Mouse (Mus musculus): ENCODE data around the gene Mcm9. TPM values are rescaled to one million over a fixed set of nuclear protein-coding genes. Genes with fewer than 3 reads are reported as not detected.

Mcm9 gene
- polyA plus RNA-seq, 1 experiment from 2014 or later = 4.4 TPM

DNA sequence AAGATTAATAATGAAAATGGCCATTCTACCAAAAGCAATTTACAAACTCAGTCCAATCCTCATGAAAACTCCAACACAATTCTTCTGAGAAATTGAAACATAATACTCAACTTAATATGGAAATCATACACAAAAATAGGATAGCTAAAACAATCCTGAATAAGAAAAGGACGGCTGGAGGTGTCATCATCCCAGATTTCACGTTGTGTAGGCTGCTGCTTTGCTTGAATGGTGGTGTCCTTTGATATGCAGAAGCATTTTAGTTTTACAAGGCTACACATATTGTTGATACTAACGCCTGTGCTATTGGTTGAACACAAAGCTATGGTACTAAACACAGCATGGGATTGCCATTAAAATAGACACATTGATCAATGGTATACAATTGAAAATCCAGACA is 44.5 kb downstream of the Mcm9 start:
- H3K4me2 ChIP-seq (replicated peaks; ENCODE audit: low read depth, low read length) = no peak overlapping the region
- H3K9me3 ChIP-seq (ENCODE audit: low read length) = no peaks in the 10 kb centered on the region
- TF ChIP-seq CTCF (IDR thresholded peaks at IDR 0.05) (no peak), EP300 (IDR thresholded peaks at IDR 0.05) (no peak)
- no peaks in the 10 kb centered on the region for H3K27me3 ChIP-seq (replicated peaks; ENCODE audit: insufficient read depth, low read length)
- DNase-seq (ENCODE audit: low spot score) = no peak
- no peak overlapping the region for H3K9ac ChIP-seq (replicated peaks; ENCODE audit: low read depth)
- H3K27ac ChIP-seq (ENCODE audit: low read length) = no peak overlapping the region
- no peak overlapping the region for H3K4me3 ChIP-seq (ENCODE audit: low read depth, low read length)
- no peaks in the 10 kb centered on the region for H3K36me3 ChIP-seq (ENCODE audit: insufficient read depth, low read length)
- 0 out of 2 replicates have a peak, but pooled peaks cover 1% of the 10 kb centered on the region for H3K4me1 ChIP-seq (ENCODE audit: insufficient read depth, low read depth, low read length)
- 82% methylated on average over 3 of the region's 3 CpGs for WGBS
- ATAC-seq = no peak

DNA sequence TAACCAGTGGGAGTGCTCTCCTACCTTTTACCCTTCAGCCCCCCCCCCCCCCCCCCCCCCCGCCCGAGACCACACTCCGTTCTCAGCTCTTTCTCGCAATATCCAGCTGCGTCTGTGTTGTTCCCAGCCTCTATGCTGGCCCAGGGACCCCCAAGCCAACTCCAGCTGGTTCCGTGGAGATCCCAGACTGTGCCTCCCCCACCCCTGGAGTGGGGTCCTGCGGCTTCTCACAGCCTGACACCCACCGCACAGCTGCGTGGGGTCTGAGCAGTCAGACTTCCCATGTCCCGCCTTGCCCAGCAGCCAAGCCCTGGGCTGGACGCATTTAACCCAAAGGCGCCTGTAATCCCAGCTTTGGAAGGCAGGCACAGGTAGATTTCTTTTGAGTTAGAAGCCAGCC is 49.2 kb downstream of the Mcm9 start:
- Histone ChIP-seq H3K36me3 (ENCODE audit: insufficient read depth, low read length) (no peaks in the 10 kb centered on the region), H3K9ac (replicated peaks; ENCODE audit: low read depth) (peak overlapping the region; percentile 19; the same call in 1 of the 2 replicates), H3K27ac (ENCODE audit: low read length) (no peak overlapping the region), H3K27me3 (replicated peaks; ENCODE audit: insufficient read depth, low read length) (no peaks in the 10 kb centered on the region), H3K9me3 (ENCODE audit: low read length) (no peaks in the 10 kb centered on the region), H3K4me3 (ENCODE audit: low read depth, low read length) (peak overlapping the region; percentile 39), H3K4me2 (replicated peaks; ENCODE audit: low read depth, low read length) (peak overlapping the region; percentile 70), H3K4me1 (ENCODE audit: insufficient read depth, low read depth, low read length) (0 out of 2 replicates have a peak, but pooled peaks cover 3% of the 10 kb centered on the region)
- 21% methylated on average over 8 of the region's 12 CpGs for WGBS
- TF ChIP-seq CTCF (IDR thresholded peaks at IDR 0.05) (no peak), EP300 (IDR thresholded peaks at IDR 0.05) (no peak)
- no peak for DNase-seq (ENCODE audit: low spot score)
- ATAC-seq = peak; percentile 16

DNA sequence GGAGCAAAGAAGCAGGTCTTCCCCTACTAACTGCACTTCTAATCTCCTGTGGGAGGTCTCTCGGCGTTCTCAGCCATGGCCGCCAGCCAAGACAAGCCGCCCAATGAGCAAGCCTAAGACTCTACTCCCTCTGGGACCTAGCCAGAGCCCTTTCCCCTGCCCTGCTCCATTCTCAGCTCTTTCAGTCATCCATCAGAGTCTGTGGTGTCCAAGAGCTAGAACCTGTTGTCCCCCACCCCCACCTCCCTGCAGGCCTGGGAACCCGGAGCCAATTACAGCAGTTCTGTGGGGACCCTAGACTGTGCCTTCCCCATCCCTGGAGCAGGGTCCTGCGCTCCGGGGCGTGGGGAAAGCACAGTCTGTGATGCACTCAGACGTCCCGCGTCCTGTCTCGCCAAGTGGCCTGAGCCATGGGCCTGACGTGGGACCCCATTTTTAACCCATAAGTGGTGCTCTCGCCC is 49.6 kb downstream of the Mcm9 start:
- peak overlapping the region; percentile 19; the same call in 1 of the 2 replicates for H3K9ac ChIP-seq (replicated peaks; ENCODE audit: low read depth)
- H3K36me3 ChIP-seq (ENCODE audit: insufficient read depth, low read length) = no peaks in the 10 kb centered on the region
- H3K4me1 ChIP-seq (ENCODE audit: insufficient read depth, low read depth, low read length) = 0 out of 2 replicates have a peak, but pooled peaks cover 3% of the 10 kb centered on the region
- ATAC-seq (peak; percentile 90), DNase-seq (ENCODE audit: low spot score) (peak; percentile 76)
- H3K27ac ChIP-seq (ENCODE audit: low read length) = no peak overlapping the region
- peak overlapping the region; percentile 39 for H3K4me3 ChIP-seq (ENCODE audit: low read depth, low read length)
- no peaks in the 10 kb centered on the region for H3K27me3 ChIP-seq (replicated peaks; ENCODE audit: insufficient read depth, low read length)
- peak overlapping the region; percentile 70 for H3K4me2 ChIP-seq (replicated peaks; ENCODE audit: low read depth, low read length)
- TF ChIP-seq EP300 (IDR thresholded peaks at IDR 0.05) = no peak
- no peak for TF ChIP-seq CTCF (IDR thresholded peaks at IDR 0.05)
- H3K9me3 ChIP-seq (ENCODE audit: low read length) = no peaks in the 10 kb centered on the region
- 12% methylated on average over 14 of the region's 14 CpGs for WGBS

DNA sequence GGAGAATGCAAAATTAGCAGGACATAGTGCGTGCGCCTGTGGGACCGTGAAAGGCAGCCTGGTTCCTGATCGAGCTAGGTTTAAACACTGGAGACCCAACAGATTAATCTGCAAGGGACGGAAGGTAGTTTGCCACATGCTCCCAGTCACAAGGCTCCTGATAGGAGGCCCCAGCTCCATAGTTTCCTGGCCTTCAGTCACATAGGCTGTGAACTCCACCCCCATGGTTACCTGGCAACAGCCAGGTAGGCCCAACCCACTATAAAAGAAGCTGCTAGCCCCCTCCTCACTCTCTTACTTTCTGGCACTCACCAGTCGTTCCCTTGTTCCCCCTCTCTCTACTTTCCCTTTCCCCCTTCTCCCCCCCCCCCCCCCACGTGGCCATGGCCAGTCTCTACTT is 50.1 kb downstream of the Mcm9 start:
- Histone ChIP-seq H3K27me3 (replicated peaks; ENCODE audit: insufficient read depth, low read length) (no peaks in the 10 kb centered on the region), H3K36me3 (ENCODE audit: insufficient read depth, low read length) (no peaks in the 10 kb centered on the region), H3K4me3 (ENCODE audit: low read depth, low read length) (peak overlapping the region; percentile 39), H3K4me2 (replicated peaks; ENCODE audit: low read depth, low read length) (peak overlapping the region; percentile 70), H3K9ac (replicated peaks; ENCODE audit: low read depth) (no peak overlapping the region), H3K4me1 (ENCODE audit: insufficient read depth, low read depth, low read length) (0 out of 2 replicates have a peak, but pooled peaks cover 3% of the 10 kb centered on the region), H3K9me3 (ENCODE audit: low read length) (no peaks in the 10 kb centered on the region), H3K27ac (ENCODE audit: low read length) (no peak overlapping the region)
- DNase-seq (ENCODE audit: low spot score) (peak; percentile 17), ATAC-seq (peak; percentile 62)
- WGBS = 38% methylated on average over 6 of the region's 7 CpGs
- no peak for TF ChIP-seq EP300 (IDR thresholded peaks at IDR 0.05)
- TF ChIP-seq CTCF (IDR thresholded peaks at IDR 0.05) = no peak

DNA sequence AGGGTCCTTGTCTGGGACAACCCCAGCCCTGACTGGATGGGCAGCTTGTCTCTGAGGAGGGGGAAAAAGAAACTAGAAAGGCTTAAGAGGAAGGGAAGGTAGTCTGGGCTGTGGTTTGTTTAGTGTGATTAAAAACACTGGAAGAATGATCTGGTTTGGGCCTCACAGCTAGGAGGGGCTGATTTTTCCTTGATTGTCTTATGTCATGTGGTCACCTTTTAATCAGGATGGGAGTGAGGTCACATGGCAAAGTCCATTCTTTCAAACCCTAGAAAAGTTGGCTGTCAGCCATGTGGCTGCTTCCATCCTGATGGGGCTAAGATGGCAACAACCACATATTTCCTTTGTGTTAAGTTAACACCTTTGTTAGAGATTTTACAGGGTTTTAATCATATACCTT is 61.7 kb downstream of the Mcm9 start:
- no peak overlapping the region for H3K9ac ChIP-seq (replicated peaks; ENCODE audit: low read depth)
- no peaks in the 10 kb centered on the region for H3K9me3 ChIP-seq (ENCODE audit: low read length)
- no peaks in the 10 kb centered on the region for H3K27me3 ChIP-seq (replicated peaks; ENCODE audit: insufficient read depth, low read length)
- no peaks in the 10 kb centered on the region for H3K4me1 ChIP-seq (ENCODE audit: insufficient read depth, low read depth, low read length)
- DNase-seq (ENCODE audit: low spot score) (peak; percentile 10), ATAC-seq (no peak)
- no peak for TF ChIP-seq EP300 (IDR thresholded peaks at IDR 0.05)
- TF ChIP-seq CTCF (IDR thresholded peaks at IDR 0.05) = no peak
- H3K36me3 ChIP-seq (ENCODE audit: insufficient read depth, low read length) = no peaks in the 10 kb centered on the region
- no peak overlapping the region for H3K4me3 ChIP-seq (ENCODE audit: low read depth, low read length)
- no peak overlapping the region for H3K27ac ChIP-seq (ENCODE audit: low read length)
- H3K4me2 ChIP-seq (replicated peaks; ENCODE audit: low read depth, low read length) = no peak overlapping the region

- Histone ChIP-seq H3K36me3 (ENCODE audit: insufficient read depth, low read length) (no peaks in the 10 kb centered on the region), H3K27me3 (replicated peaks; ENCODE audit: insufficient read depth, low read length) (no peaks in the 10 kb centered on the region), H3K27ac (ENCODE audit: low read length) (no peak overlapping the region), H3K4me3 (ENCODE audit: low read depth, low read length) (no peak overlapping the region), H3K4me1 (ENCODE audit: insufficient read depth, low read depth, low read length) (no peaks in the 10 kb centered on the region), H3K4me2 (replicated peaks; ENCODE audit: low read depth, low read length) (no peak overlapping the region), H3K9ac (replicated peaks; ENCODE audit: low read depth) (no peak overlapping the region), H3K9me3 (ENCODE audit: low read length) (no peaks in the 10 kb centered on the region)
- DNase-seq (ENCODE audit: low spot score) = no peak
- WGBS = 84% methylated on average over 2 of the region's 2 CpGs
- no peak for ATAC-seq
- no peak for TF ChIP-seq EP300 (IDR thresholded peaks at IDR 0.05)
Observed at GRCm38 (mm10) chr10:53565538-53565937, 64.7 kb downstream of the Mcm9 start.

- Histone ChIP-seq H3K4me3 (ENCODE audit: low read depth, low read length) (no peak overlapping the region), H3K27ac (ENCODE audit: low read length) (no peak overlapping the region), H3K4me2 (replicated peaks; ENCODE audit: low read depth, low read length) (no peak overlapping the region), H3K36me3 (ENCODE audit: insufficient read depth, low read length) (no peaks in the 10 kb centered on the region), H3K27me3 (replicated peaks; ENCODE audit: insufficient read depth, low read length) (no peaks in the 10 kb centered on the region), H3K4me1 (ENCODE audit: insufficient read depth, low read depth, low read length) (no peaks in the 10 kb centered on the region), H3K9me3 (ENCODE audit: low read length) (no peaks in the 10 kb centered on the region), H3K9ac (replicated peaks; ENCODE audit: low read depth) (no peak overlapping the region)
- no peak for ATAC-seq
- no peak for DNase-seq (ENCODE audit: low spot score)
- WGBS = 94% methylated on average over 4 of the region's 5 CpGs
- TF ChIP-seq EP300 (IDR thresholded peaks at IDR 0.05) (no peak), CTCF (IDR thresholded peaks at IDR 0.05) (no peak)
Observed at GRCm38 (mm10) chr10:53562001-53562400, 68.2 kb downstream of the Mcm9 start.
